Mouse (Mus musculus) kidney, adult 18-20 months (tissue): ENCODE data around the gene Acads.
"Not testable (repeated sequence)": the region's sequence is repeated elsewhere in the genome, so short reads cannot be mapped to it uniquely, and the experiment has no call there.

Experiments
- DNase-seq: peaks from one replicate; pipeline ENCODE4 v3.0.0; 2021

Gene Acads

DNA sequence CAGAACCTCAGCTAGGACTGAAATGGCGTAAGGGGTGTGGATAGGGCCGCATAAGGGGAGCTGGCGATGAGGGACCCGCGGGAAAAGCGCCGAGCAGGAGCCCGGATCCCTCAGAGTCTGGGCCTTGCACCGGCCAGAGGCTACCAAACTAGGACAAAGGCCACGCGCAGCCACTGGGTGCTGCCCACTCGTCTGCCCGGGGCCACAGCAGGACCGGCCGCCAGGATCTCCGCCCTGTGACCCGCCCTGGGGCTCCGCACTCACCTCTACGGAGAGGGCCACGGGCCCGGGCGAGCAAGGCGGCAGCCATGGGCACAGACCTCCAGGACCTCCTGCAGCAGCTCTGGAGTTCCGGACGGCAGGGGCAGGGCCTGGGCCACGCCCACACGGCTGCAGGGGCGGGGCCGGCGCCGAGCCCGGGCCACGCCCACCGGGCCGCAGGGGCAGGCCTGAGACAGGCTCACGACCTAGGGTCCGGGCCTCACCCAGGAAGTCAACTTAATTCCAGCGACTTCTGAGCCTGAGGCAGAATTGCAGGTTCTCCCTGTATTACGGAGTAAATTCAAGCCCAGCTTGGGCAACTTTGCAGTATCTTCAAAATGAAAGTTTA lies at the start of gene Acads:
Gene Acads (minus strand): TSS at position 386 of the 610 bp plus-strand sequence.
- peak; percentile 94 for DNase-seq

DNA sequence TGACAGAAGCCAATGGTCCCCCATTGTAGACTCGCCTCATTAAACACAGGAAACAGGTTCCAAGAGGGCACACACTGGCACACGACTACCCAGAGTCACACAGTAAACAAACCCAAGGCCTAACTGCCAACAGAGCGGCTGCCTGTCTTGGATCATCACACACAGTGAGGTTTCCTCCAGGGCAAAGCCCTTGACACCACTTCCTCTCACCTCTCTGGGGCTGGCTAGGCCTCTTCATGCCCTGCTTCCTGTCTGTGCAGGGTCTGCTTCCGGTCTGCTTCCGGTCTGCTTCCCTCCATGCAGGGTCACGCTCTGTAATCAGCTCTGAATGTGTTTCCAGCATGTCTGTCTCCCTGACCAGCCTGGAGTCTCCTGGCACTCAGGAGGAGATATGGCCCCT lies 48.2 kb upstream of the Acads start:
- peak; percentile 30 for DNase-seq

DNA sequence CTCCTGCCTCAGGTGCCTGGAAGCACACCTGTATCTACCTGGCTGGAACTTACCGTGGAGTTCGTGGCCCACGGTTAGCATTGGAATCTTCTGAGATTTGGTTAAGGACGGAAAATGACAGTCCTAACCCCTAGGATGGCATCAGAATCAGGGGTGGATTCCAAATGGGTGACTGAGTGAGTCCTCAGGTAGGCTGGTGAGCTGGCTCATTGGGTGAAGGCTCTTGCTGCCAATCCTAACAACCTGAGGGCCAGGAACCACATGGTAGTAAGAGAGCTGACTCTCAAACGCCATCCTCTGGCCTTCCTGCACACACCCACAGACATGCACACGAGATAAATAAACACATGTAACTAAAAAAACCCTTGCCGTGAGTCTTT lies 47.7 kb upstream of the Acads start:
- no peak for DNase-seq

DNA sequence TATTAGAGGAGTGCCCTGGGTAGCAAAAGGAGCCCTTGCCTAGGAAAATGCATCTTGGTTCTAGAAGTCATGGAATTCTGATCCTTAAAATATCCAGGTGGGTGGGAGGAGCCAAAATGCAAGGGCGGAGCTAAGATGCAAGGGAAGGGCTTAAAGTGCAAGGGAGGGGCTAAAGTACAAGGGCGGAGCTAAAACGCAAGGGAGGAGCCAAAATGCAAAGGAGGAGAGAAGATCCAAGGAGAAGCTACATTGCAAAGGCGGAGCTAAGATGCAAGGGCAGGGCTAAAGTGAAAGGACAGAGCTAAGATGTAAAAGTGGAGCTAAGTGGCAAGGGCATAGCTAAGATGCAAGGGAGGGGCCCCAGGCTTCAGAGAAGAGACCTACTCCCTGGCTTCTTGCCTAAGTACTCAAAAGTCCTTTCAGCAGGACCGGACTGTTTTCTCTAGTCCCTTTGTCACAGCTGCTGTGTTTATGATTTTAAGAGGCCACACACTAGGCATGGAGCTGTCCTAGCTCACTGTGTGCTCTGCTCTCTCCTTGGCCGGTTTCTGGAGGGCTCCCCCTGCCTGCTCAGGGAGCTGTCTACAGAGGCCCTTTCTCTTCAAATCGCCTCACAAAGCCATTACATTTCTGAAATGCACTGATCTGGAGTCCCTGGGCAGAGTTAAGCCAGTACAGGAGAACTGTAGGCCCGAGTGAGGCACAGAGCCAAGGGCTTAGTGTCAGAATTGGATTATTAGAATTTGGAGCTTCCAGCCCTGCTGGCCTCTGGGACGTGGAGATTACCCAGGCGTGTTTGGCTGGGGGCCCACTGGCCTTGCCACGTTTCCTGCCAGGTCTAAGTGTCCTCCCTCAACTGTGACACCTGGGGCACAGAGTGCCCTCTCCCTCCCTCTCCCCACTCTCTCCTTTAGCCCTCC lies 47.0 kb upstream of the Acads start:
- peak; percentile 73 for DNase-seq

DNA sequence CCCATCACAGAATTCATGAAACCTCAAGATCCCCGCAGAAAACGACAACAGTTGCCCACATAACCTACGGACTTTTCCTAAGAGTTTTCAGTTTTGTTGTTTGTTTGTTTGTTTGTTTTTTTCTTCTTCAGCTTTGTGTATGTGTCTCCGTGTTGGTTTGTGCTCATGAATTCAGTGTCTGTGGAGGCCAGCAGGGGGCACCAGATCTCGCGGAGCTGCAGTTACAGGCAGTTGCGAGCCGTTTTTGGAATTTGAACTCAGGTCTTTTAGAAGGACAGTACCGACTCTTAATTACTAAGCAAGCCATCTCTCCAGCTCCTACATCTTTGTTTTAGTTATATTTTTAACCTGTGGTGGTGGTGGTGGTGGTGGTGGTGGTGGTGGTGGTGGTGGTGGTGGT lies 46.2 kb upstream of the Acads start:
- no peak for DNase-seq

DNA sequence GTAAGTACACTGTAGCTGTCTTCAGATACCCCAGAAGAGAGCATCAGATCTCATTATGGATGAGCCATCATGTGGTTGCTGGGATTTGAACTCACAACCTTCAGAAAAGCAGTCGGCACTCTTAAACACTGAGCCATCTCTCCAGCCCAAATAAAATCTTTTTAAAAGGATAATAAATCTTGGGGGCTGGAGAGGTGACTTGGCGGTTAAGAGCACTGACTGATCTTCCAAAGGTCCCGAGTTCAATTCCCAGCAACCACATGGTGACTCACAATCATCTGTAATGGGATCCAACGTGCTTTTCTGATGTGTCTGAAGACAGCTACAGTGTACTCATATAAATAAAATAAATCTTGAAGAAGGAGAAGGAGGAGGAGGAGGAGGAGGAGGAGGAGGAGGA lies 45.3 kb upstream of the Acads start:
- not testable (repeated sequence) for DNase-seq

DNA sequence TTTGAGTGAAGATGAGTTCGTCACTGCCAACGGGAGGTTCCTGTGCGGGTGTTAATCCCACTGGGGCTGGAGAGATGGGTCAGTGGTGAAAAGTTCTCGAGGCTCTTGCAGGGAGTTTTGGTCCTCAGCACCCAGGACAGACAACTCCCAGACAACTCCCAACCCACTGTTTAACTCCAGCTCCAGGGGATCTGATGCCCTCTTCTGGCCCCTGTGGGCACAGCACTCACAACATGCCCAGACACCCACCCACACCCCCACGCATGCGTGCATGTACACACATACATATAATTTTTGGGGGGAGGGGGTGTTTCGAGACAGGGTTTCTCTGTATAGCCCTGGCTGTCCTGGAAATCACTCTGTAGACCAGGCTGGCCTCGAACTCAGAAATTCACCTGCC lies 44.4 kb upstream of the Acads start:
- peak; percentile 81 for DNase-seq

DNA sequence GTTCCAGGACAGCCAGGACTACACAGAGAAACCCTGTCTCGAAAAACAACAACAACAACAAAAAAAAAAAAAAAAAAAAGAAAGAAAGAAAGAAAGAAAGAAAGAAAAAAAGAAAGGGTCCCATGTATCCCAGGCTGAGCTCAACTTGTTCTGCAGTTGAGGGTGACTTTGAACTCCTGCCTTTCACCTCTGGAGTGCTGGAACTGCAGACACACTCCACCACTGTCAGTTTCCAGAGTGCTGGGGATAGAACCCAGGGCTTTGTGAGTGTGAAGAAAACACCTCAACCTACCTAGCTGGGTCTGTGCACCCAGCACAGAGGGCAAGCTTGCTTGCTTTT lies 42.8 kb upstream of the Acads start:
- not testable (repeated sequence) for DNase-seq

DNA sequence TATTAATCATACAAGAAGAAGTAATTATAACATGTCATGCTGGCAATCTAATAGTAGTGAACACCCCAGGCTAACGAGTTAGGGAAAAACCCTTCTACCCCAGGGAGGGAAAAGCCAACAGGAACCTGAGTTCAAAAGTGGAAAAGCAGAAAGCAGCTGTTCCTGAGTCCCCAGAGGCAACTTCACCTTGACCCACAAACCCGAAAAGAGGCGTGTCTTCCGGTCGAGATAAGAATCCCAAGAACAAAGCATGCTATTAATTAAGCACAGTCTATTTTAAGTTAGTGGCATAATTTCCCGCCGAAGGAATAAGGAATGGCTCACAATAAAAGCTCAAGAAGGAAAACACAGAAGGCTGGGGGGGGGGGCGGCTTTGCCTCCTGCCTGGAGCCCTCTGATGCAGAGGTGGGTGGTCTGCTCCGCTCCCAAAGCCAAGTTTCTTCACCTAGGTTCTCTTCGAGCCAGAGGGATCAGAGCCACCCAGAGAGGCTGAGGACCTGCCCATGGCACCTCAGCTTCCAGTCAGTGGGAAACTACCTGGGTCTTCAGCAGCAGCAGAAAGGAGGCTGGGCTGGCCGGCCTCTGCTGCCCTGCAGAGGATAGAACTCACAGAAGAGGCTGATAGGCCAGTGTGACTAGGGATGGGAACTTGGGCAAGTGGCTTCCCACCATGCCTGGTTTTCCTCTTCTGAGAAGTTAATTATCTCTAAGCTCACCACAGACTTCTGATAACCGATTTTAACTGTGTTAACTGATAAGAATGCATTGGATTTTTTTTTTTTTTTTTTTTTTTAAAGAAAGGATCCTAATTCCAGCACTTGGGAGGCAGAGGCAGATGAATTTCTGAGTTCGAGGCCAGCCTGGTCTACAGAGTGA lies 42.2 kb upstream of the Acads start:
- DNase-seq: no peak

DNA sequence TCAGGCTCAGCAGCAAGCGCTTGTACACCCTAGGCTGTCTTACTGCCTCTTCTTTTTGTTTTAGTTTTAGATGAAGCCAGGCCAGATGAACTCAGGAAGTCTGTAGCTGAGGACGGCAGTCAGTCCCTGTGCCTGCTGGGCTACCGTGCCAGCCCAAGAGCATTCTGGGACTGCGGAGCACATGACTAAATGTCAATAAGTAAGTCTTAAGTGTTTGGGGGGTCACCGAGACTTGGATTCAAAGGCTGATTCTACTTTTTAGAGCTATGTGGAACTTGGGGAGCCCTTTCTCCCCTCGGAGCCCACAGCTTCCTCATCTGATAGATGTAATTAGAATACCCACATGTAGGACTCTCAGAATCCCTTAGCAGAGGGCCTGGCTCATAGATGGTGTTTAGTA lies 41.5 kb upstream of the Acads start:
- no peak for DNase-seq

DNA sequence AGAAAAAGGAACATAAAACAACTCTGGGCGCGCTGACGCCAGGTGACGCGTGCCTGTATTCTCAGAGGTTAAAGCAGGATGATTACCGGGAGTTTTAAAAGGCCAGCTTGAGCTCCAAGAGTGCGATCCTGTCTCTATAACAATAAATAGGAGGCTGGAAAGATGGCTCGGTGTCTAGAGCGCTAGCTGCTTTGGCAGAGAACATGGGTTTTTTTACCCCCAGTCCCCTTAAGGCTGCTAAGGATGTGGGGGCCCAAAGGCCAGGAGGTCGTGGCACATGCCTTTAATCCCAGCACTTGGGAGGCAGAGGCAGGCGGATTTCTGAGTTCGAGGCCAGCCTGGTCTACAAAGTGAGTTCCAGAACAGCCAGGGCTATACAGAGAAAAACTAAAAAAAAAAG lies 40.0 kb upstream of the Acads start:
- no peak for DNase-seq

DNA sequence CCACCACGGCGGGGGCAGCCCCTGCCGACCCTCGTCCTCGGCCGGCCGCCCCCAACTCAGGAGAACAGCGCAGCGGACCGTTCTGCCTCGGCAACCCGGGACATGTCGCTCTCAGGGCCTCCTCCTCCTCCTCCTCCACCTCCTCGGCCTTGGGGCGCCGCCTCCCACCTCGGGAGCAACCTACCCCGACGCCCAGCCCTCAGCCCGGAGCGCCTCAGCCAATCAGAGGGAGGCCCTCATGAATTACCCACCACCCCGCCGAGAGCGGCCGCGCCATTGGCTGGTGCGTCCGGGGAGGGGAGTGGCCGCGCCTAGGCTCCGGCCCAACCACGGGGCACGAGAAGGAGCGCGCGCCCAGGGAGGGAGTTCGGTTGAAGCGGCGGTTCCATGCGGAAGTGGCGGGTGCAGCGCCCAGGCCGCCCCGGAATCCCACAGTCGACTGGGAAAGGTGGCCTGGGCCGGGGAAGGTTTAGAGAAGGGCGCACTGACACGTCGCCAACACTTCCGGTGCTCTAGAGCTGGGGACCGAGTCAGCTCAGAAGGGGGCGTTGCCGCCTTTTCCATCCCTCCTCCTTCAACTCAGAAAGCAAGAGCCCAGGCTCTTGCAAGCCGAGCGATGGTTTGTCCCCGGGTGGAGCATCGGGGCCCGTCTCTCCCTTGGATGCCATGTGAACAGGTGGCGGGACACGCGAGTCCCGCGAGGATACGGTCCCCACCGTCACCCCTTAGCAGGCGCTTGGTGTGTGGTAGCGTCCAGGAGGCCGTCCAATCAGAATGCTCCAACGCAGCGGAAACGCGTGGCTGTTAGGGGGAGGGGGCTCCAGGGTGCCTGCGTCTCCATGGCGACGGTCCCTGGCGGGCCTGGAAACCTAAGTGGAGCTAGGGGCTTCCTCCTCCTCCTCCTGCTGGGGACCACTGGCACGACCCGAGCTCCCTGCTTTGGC lies 39.2 kb upstream of the Acads start, which contains the start of gene Mlec:
Gene Mlec (minus strand): TSS at position 140 of the 944 bp plus-strand sequence.
- peak; percentile 98 for DNase-seq

DNA sequence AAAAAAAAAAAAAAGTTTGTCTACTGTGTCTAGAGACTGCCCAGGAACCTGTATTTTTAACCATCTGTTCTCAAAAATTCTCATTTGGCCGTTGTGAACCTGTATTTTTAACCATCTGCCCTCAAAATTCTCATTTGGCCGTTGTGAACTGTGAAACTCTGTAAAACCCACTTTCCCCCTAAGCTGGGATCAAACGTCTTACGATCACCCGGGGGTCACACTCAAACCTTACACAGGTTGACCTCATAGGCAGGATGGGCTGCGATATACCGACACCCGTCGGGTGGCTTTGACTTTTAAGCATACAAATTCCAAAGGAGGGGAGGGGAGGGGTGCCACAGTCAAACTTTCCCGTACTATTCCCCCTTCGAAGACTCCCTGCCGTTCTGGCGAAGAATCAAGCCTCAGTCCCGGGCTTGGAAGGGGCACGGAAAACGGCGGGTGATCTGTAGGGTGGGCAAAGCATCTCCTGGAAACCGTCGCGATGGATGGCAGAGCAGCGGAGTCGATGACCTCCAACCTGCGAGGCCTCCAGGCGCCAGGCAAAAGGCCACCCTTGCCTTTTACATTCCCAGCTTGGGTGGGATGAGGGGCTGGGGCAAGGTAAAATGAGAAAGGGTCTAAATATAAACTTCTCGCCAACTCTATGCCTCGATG lies 37.9 kb upstream of the Acads start:
- DNase-seq: no peak

DNA sequence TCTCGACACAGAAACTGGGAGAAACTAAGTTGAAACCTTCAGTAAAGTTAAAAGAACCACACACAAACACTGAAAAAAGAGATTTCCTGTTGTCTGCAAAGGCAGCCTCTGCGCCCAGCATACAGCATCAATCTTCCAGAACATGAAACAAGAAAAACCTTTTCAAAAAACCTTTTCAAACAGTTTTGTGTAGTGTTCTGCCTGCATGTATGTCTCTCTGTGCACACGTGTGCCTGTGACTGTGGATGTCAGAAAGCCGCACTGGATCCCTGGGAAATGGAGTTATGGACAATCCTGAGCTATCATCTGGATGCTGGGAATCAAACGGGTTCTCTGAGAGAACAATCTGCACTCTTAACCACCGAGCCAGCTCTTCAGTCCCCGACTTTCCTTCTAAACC lies 37.3 kb upstream of the Acads start:
- DNase-seq: no peak

DNA sequence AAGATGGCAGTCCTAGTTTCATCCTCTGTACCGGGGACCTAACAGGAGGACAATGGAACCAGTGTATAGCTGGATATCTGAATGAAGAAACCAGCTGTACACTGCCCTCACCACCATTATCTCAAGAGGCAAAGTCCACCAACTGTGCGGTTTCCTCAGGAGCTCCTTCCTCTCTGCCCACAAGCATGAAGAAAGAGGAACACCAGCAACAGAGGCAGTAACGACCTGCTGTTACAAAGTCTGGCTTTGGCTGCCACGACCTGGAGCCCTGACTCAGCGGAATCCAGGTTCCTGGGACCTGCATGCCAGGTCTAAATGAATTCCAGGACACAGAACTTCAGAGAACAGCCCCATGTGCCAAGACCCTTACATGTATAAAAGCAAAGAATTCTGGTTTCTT lies 36.7 kb upstream of the Acads start:
- peak; percentile 77 for DNase-seq

DNA sequence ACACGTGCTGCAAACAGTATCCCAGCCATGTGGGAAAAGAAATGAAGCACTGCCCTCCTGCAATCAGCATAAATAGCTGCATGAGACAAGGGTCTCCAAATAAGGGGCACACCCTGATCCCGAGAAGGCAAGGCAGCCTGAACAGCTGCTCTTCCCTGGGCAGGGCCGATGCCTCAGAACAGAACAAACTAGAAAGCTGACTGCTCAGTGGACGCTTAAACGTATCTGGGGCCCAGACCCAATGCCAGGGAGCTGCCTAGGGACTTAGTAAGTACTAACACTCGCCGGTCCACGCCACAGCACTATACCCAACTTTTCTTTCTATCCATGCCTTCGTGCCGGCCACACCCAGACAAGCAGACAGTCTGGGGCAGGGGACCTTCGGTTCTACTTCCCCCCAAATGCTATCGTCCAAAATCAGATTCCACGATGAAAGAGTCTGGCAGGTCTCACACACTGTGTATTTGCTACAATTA lies 36.0 kb upstream of the Acads start:
- DNase-seq: no peak

DNA sequence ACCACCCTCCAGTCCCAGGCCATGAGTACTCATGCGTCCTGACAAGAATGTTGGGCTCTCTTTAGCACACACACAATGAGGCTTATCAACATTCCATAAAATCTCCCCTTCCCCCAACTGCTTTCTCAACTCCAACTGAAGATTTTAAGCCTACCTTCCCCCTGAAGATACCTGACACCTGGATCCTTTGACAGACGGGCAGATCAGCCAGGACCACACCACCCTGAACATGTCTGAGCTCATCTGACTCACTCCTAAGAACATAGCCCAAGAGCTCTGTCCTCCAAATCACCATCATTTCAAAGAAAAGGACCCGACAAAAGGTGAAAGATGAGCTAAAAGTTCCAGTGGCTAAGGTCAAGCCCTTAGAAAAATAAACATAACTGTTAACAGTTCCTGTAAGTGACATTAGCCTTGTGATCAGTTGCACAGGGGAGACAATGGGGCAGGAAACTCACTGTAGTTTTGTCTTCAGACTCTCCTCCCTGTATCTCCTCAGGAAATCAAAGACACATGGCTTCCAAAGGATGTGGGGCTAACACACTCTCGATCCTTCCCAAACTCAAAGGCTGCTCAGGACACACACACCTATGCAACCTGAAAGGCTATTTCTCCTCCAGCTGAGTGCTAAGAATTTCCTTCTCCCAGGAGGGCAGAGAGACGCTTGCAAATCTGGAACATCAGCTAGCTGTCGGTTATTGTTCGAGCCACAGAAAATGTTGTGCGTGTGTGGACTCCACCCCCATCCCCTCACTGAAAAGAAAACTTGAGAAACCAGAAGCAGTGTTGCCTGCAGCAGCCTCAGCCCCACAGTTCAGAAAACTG lies 33.2 kb upstream of the Acads start:
- DNase-seq: no peak

DNA sequence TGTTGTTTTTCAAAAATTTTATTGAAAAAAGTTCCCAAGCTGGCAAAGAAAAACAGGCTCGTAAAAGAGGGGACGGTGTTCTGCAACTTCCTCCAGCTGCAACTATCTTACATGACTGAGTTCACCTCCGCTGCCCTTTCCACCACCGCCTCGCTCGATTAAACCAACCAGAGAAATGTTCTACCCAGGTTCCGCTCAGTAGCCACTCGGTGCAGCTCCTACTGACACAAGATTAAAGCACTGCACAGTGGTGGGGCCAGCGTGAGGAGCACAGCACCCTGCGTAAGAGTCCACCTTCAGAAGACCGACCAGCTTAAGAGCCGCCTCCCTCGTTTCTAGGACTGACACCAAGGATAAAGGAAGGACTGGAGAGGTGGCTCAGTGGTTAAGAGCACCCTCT lies 32.3 kb upstream of the Acads start:
- peak; percentile 63 for DNase-seq

DNA sequence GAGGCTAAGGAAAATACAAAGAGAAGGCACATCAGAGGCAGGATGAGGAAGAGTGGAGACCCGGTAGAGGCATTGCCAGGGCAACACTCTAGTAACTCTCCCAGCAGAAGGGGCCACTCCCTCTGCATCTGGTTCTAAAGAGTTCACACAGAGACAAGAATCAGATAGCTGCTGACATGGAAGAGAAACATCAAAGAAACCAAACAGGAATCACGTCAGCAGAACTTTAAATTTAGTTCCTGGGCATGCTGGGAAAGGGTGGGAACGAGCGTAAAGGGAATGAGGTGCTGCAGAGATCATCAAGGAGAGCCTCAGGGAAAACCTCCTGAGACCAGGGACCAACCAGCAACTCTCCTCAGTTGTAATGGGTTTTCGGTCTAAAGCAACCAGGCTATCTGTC lies 31.8 kb upstream of the Acads start:
- DNase-seq: no peak

DNA sequence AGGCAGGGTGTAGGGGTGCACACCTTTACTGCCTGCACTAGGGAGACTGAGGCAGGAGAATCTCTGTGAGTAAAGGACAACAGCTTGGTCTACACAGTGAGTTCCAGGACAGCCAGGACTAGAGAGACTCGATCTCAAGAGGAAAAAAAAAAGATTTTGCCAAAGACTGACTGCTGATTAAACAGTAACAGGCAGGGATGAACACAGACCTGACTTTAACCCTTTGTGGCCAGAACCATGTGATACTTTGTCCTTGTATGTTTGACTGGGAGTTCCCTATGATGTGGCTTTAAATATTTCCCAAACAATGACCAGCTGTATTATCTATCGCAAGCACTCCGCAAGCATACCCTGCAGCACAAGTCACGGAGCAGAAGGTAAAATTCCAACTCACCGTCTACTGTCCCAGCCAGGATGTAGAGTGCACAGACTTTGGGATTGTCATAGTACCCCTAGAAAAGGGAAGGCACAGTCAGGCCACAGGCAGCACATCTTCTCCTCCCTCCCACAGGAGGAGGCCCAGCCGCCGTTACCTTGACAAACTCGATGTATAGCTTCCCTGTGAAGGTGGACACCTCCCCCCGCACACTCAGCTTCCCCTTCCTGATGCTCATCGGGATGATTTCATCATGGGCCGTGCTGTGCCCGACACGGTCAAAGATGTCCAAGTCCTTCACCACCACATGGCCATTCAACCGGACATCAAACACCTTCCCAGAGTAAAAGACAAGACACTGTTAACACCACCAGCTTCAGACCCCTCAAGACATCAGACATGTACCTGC lies 30.7 kb upstream of the Acads start:
- DNase-seq: no peak
